In genomic region chr7:110742022-110742421, GRCm38 (mm10) we compare ENCODE assay signal across 17 mouse cellular contexts.
"Had no signal": no experiment of that assay in that cellular context is flagged by ENCODE, and none has a peak within 500 bp of the region (broad histone marks: within the 10 kb centered on the region; RNA-seq: fewer than 3 reads in every experiment).

No protein-coding gene starts in this region.

- H3K9me3 ChIP-seq: limb, embryonic 10.5 days; liver, embryonic 12.5 days; liver, embryonic 15.5 days; lung, embryonic 15.5 days had no signal

- ATAC-seq: intestine, postnatal 0 days; liver, embryonic 12.5 days had no signal

- DNase-seq: layer of hippocampus, adult 9-11 months; liver; lung, adult 18-20 months; lung, postnatal 10 days; lung, postnatal 36 days; midbrain, embryonic 14.5 days; thymus, adult 18-20 months; thymus, postnatal 36 days had no signal

- H3K4me3 ChIP-seq: layer of hippocampus, adult 2 months; limb, embryonic 10.5 days; limb, embryonic 13.5 days; liver, embryonic 12.5 days; liver, embryonic 15.5 days; lung, embryonic 15.5 days; megakaryocyte, embryonic 14.5 days had no signal

- H3K36me3 ChIP-seq: limb, embryonic 10.5 days; limb, embryonic 13.5 days; liver, embryonic 12.5 days; liver, embryonic 15.5 days; lung, embryonic 15.5 days had no signal

- H3K27ac ChIP-seq: layer of hippocampus, adult 2 months; limb, embryonic 10.5 days; limb, embryonic 13.5 days; liver, embryonic 12.5 days; liver, embryonic 15.5 days; lung, embryonic 15.5 days had no signal

- H3K4me2 ChIP-seq: limb, embryonic 13.5 days; liver, embryonic 12.5 days; liver, embryonic 15.5 days; lung, embryonic 15.5 days; midbrain, embryonic 11.5 days had no signal

- H3K4me1 ChIP-seq: liver, embryonic 15.5 days had no signal

- H3K9ac ChIP-seq: limb, embryonic 13.5 days; liver, embryonic 12.5 days; liver, embryonic 15.5 days; lung, embryonic 15.5 days had no signal

- H3K27me3 ChIP-seq: limb, embryonic 13.5 days; liver, embryonic 15.5 days; lung, embryonic 15.5 days had no signal
